Mouse (Mus musculus) testis, adult 2 months (tissue): Measurements from ENCODE around the gene Snx8. TPM values are rescaled to one million over a fixed set of nuclear protein-coding genes. Genes with fewer than 3 reads are reported as not detected.

ENCODE experiments used
- H3K27ac ChIP-seq: fragments of 200-500 bp; 2 replicates; pipeline ENCODE4 v1.5.1; 2012; ENCODE audit warnings: low read depth, low read length; ENCODE audit not compliant: control insufficient read depth, insufficient read depth
- H3K27me3 ChIP-seq: fragments of 200-500 bp; 2 replicates; pipeline ENCODE4 v1.6.1; 2012; ENCODE audit warnings: mild to moderate bottlenecking, low read length, moderate library complexity; ENCODE audit not compliant: control insufficient read depth, insufficient read depth
- H3K36me3 ChIP-seq: fragments of 200-500 bp; 2 replicates; pipeline ENCODE4 v1.6.1; 2012; ENCODE audit warnings: mild to moderate bottlenecking, low read length; ENCODE audit not compliant: control insufficient read depth, insufficient read depth
- H3K4me1 ChIP-seq: fragments of 200-500 bp; 2 replicates; pipeline ENCODE4 v1.6.1; 2012; ENCODE audit warnings: low read length; ENCODE audit not compliant: control insufficient read depth, insufficient read depth
- H3K4me3 ChIP-seq: fragments of 200-500 bp; 2 replicates; pipeline ENCODE4 v1.5.1; 2012; ENCODE audit warnings: low read depth, mild to moderate bottlenecking, low read length, moderate library complexity, mixed read lengths; ENCODE audit not compliant: control insufficient read depth
- CTCF ChIP-seq: fragments of 200-500 bp; IDR thresholded peaks from 2 replicates; pipeline ENCODE4 v1.5.1; 2012; ENCODE audit warnings: low read depth, mild to moderate bottlenecking, inconsistent platforms, low read length, moderate library complexity; ENCODE audit not compliant: control insufficient read depth, insufficient read depth, insufficient replicate concordance
- POLR2A ChIP-seq: fragments of 200-500 bp; IDR thresholded peaks from 2 replicates; pipeline ENCODE4 v1.6.1; 2012; ENCODE audit warnings: low read depth, mild to moderate bottlenecking, inconsistent platforms, low read length, moderate library complexity; ENCODE audit not compliant: control insufficient read depth
- polyA plus RNA-seq: library from polyadenylated mRNA; depleted of rRNA; stranded (reverse); fragments of >200 nt; gene quantifications from 2 replicates; pipeline ENCODE4 v1.2.3, GENCODE M21; 2012

Snx8 gene
- polyA plus RNA-seq, 1 experiment, result 3.8 TPM

GRCm38 (mm10) chr5:140414647-140415046, 25.6 kb upstream of the Snx8 start:
- no peaks in the 10 kb centered on the region for H3K36me3 ChIP-seq

GRCm38 (mm10) chr5:140411339-140411738, 22.3 kb upstream of the Snx8 start:
- H3K27ac ChIP-seq, result no peak overlapping the region
- no peaks in the 10 kb centered on the region for H3K27me3 ChIP-seq
- peak; percentile 56; the same call in 1 of the 2 replicates for TF ChIP-seq CTCF
- TF ChIP-seq POLR2A, result no peak
- no peak overlapping the region for H3K4me3 ChIP-seq
- H3K36me3 ChIP-seq, result no peaks in the 10 kb centered on the region
- no peaks in the 10 kb centered on the region for H3K4me1 ChIP-seq

More at GRCm38 (mm10) chr5:140414647-140415046, 25.6 kb upstream of the Snx8 start:
- TF ChIP-seq CTCF, result no peak
- no peak for TF ChIP-seq POLR2A
- Histone ChIP-seq H3K4me3 (no peak overlapping the region), H3K27ac (no peak overlapping the region), H3K27me3 (no peaks in the 10 kb centered on the region), H3K4me1 (peaks cover 2% of the 10 kb centered on the region; the same call in 1 of the 2 replicates)

GRCm38 (mm10) chr5:140408801-140409200, 19.7 kb upstream of the Snx8 start:
- Histone ChIP-seq H3K4me1 (no peaks in the 10 kb centered on the region), H3K27ac (no peak overlapping the region), H3K36me3 (no peaks in the 10 kb centered on the region), H3K27me3 (no peaks in the 10 kb centered on the region), H3K4me3 (no peak overlapping the region)
- TF ChIP-seq CTCF (no peak), POLR2A (no peak)

- no peaks in the 10 kb centered on the region for H3K27me3 ChIP-seq
- H3K4me3 ChIP-seq, result no peak overlapping the region
- no peaks in the 10 kb centered on the region for H3K36me3 ChIP-seq
- no peak overlapping the region; the same call in 1 of the 2 replicates for H3K27ac ChIP-seq
- TF ChIP-seq CTCF, result no peak
- TF ChIP-seq POLR2A, result no peak
- no peaks in the 10 kb centered on the region for H3K4me1 ChIP-seq
These were observed 17.6 kb upstream of the Snx8 start for GRCm38 (mm10) chr5:140406666-140407065.

- Histone ChIP-seq H3K27ac (no peak overlapping the region), H3K4me1 (no peaks in the 10 kb centered on the region), H3K4me3 (no peak overlapping the region), H3K27me3 (no peaks in the 10 kb centered on the region), H3K36me3 (no peaks in the 10 kb centered on the region)
- TF ChIP-seq POLR2A, result no peak
- TF ChIP-seq CTCF, result no peak
These were observed 16.1 kb upstream of the Snx8 start for GRCm38 (mm10) chr5:140405126-140405525.

GRCm38 (mm10) chr5:140402640-140403270, 13.7 kb upstream of the Snx8 start:
- Histone ChIP-seq H3K4me1 (no peaks in the 10 kb centered on the region), H3K4me3 (no peak overlapping the region), H3K27ac (no peak overlapping the region), H3K36me3 (no peaks in the 10 kb centered on the region), H3K27me3 (no peaks in the 10 kb centered on the region)
- TF ChIP-seq CTCF, result no peak

GRCm38 (mm10) chr5:140396166-140396940, 7.3 kb upstream of the Snx8 start:
- Histone ChIP-seq H3K4me1 (no peaks in the 10 kb centered on the region), H3K36me3 (no peaks in the 10 kb centered on the region), H3K27ac (no peak overlapping the region), H3K27me3 (no peaks in the 10 kb centered on the region), H3K4me3 (no peak overlapping the region)
- TF ChIP-seq POLR2A (no peak), CTCF (peak; percentile 45; the same call in 1 of the 2 replicates)

GRCm38 (mm10) chr5:140392701-140393100, 3.6 kb upstream of the Snx8 start:
- Histone ChIP-seq H3K36me3 (no peaks in the 10 kb centered on the region), H3K27me3 (no peaks in the 10 kb centered on the region), H3K4me1 (peaks cover 6% of the 10 kb centered on the region), H3K27ac (no peak overlapping the region), H3K4me3 (no peak overlapping the region)
- TF ChIP-seq CTCF (no peak), POLR2A (no peak)
